Mouse (Mus musculus) heart, adult 18-20 months (tissue): ENCODE data around the gene 2010111I01Rik. TPM values are rescaled to one million over a fixed set of nuclear protein-coding genes. Genes with fewer than 3 reads are reported as not detected.

Source experiments
- DNase-seq, 2 experiments: peaks; one replicate each; pipeline ENCODE4 v3.0.0; 2021 to 2022; ENCODE audit warnings: mixed read lengths in 1 of 2
- total RNA-seq, 2 experiments: library from RNA; stranded (reverse); gene quantifications; 2 replicates each; pipeline ENCODE4 v1.2.3; 2021

The 2010111I01Rik gene
- total RNA-seq, 2 experiments from 2014 or later, result 82.0 to 84.9 TPM

- peak; percentile 51 to 65 for DNase-seq
Measured at GRCm38 (mm10) chr13:62955997-62956396, 8.7 kb upstream of the 2010111I01Rik start.

DNA sequence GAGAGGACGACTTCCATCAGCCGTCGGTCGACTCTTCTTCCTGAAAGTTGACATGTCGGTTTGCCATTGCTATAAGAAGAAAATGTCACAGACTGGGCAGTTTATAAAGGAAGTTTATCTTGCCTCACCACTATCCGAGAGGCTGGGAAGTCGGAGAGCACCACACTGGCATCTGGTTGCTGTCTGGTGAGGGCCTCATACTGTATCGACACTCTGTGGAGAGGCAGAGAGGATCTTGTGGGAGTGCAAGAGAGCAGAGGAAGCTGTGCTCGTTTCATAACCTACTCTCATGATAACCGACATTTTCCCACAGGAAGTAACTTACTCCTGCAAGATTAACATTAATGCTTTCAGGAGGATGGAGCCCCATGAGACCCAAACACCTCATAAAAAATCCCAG is 7.9 kb upstream of the 2010111I01Rik start:
- DNase-seq, result no peak

- DNase-seq, result no peak
Measured at GRCm38 (mm10) chr13:62963358-62963757, 1.3 kb upstream of the 2010111I01Rik start.

DNA sequence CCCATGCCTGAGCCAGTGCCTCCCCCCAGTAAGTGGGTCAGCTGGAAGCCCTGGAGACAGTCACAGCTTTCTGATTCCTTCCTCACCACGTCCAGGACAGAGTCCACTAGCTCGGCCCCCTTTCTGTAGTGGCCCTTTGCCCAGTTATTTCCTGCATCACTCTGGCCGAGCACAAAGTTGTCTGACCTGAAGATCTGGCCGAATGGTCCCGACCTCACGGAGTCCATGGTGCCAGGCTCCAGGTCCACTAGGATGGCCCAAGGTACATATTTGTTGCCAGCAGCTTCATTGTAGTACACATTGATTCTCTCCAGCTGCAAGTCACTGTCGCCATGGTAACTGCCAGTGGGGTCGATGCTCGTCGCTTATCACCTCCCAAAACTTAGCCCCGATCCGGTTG is 3.5 kb downstream of the 2010111I01Rik start:
- DNase-seq, result no peak

GRCm38 (mm10) chr13:62970515-62971269 is 6.0 kb downstream of the 2010111I01Rik start:
- DNase-seq, result peak; percentile 42 to 62

DNA sequence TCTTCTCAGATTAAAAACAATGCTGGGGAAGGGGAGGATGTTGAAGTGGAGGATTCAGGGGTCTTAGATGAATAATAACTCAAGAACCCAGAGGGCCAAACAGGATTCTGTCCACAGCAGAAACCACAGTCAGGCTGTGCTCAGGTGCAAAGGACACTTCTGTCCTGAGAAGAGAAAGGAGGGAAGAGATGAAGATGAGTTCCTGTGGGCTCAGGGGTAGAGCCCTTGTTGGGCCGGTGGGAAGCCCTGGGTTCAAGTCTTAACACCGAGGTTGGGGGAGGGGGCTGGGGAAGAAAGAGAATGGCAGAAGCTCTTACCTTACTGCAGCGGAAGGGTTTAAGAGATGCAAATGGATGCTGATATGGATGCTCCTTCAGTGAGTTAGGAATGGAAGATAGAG is 7.7 kb downstream of the 2010111I01Rik start:
- DNase-seq, result no peak

- DNase-seq, result no peak
Measured at GRCm38 (mm10) chr13:62973111-62973510, 8.4 kb downstream of the 2010111I01Rik start.

GRCm38 (mm10) chr13:62978104-62978503 is 13.4 kb downstream of the 2010111I01Rik start:
- DNase-seq, result peak in 1 of 2 experiments; percentile 27

- no peak for DNase-seq
Measured at GRCm38 (mm10) chr13:62978784-62979183, 14.1 kb downstream of the 2010111I01Rik start.

GRCm38 (mm10) chr13:62979215-62979614 is 14.5 kb downstream of the 2010111I01Rik start:
- no peak for DNase-seq

DNA sequence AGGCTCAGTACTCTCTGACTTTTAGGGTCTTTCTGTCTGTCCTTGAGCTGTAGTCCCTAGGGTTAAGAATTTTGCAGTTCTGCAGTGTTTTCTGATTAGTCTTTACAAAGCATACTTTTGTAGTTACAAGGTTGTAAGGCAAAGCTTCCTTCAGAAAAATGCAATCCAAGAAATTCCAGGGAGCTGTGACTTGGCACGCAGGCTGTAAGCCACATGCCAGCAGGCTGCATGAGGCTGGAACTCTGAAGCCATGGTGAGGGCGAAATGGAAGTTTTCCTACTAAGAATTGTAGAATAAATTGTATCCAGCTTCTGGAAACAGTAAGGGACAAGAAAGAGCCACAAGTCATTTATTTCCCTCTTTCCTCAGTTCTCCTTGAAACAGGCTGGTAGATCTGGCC is 15.4 kb downstream of the 2010111I01Rik start:
- peak in 1 of 2 experiments; percentile 23 for DNase-seq

GRCm38 (mm10) chr13:62984485-62984884 is 19.8 kb downstream of the 2010111I01Rik start:
- DNase-seq, result no peak

- DNase-seq, result no peak
Measured at GRCm38 (mm10) chr13:62989891-62990490, 25.3 kb downstream of the 2010111I01Rik start.

DNA sequence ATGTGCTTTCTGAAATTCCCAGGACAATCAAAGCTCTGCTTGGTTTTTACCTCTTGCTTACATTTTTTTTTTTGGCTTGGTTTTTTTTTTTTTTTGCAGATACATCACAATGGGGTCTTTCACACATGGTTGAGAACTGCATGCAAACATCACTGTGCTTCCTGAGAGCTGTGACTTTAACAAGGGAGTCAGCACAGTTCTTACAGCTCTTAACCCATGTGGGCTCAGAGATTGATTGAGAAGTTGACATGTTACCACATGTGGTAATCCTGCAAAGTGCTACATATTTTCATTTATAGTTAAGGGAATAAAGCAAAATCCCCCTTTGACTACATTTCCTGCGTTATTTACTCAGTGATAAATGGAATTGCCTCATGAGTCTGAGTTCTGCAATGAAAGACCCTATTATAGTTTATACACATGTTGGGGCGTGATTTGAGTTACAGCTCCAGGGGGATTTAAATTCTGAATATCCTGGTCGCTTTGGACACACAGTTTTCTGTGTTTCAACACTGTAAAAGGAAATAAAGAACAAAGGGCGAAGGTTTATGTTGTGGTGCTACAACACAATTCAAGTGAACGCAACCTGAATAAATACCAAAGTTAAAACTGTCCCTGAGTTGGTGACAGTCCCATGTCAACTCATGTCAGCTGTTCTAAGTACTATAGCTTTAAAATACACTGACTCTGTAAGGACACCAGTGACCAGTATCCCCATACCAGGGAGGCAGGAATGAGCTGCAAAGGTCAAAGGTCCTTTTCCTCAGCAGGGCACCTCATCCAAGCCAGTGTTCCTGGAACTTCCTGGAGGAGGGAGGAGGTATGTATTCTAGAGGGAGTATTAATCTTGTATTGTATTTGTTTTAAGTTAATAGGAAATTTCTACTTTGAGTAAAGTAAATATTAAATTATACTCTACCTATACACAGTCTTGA is 29.1 kb downstream of the 2010111I01Rik start:
- no peak for DNase-seq

DNA sequence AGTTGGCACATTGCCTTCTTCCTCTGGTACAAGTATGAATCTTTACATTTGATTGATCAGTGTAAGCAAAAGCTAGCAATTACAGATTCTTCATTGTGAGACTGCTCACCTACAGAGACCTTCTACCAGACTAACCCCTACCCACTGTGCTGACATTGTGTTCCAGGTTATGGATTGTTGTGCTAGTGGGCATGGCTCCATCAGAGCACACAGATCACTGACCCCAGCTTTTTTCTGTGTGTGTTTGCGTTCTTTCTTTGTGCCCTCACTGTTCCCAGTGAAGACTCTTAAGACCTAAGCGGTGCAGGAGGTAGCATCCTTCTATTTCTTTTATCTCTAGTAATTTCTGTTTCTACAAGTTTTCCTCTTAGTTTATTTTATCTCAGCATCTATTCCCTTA is 32.1 kb downstream of the 2010111I01Rik start:
- DNase-seq, result no peak

GRCm38 (mm10) chr13:63007491-63007890 is 42.8 kb downstream of the 2010111I01Rik start:
- peak in 1 of 2 experiments; percentile 34 for DNase-seq

DNA sequence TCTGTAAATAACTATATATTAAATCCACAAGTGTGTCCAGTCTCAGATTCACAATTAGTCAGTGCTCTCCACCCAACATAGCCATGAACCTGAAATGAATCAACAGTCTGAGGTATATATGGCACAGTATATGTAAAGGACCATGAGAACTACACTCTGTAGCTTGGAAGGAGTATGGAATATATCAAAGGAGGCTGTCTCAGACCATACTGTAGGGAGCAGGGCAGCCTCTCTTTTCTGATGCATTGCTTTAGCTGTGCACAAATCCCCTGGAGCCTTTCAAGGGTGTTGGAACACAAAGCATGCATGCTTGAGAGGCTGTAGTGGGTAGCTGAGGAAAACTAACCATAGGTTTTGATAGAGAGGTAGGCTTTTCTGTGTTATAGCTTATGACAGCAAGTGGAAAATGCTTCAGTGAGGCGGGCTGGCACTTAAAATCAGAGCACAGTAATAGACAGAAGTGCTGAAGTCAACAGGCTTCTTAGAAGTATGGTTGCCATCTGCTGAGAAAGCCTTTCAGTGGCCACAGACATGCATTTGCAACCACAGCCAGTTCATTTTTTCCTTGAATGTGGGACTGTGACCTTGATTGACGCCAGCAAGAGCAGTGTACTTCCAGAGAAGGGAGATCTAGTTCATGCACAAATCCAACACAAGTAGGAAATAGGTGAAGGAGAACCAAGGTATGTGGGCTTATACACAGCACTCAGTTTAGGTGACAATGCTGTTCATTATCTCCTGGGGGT is 45.8 kb downstream of the 2010111I01Rik start:
- DNase-seq, result no peak

- no peak for DNase-seq
Measured at GRCm38 (mm10) chr13:63014353-63014752, 49.7 kb downstream of the 2010111I01Rik start.

GRCm38 (mm10) chr13:63015362-63015761 is 50.7 kb downstream of the 2010111I01Rik start:
- DNase-seq, result no peak

GRCm38 (mm10) chr13:63016056-63016455 is 51.4 kb downstream of the 2010111I01Rik start:
- no peak for DNase-seq
